Mouse (Mus musculus): Measurements from ENCODE around the gene Gm5157. TPM values are rescaled to one million over a fixed set of nuclear protein-coding genes. Genes with fewer than 3 reads are reported as not detected.
"Not testable (repeated sequence)": the region's sequence is repeated elsewhere in the genome, so short reads cannot be mapped to it uniquely, and the experiment has no call there.

Gene Gm5157
- polyA plus RNA-seq (2014; fragmentation: Nextera tagmentation; extraction: Ambion mirVana), result not detected in 2 replicates

DNA sequence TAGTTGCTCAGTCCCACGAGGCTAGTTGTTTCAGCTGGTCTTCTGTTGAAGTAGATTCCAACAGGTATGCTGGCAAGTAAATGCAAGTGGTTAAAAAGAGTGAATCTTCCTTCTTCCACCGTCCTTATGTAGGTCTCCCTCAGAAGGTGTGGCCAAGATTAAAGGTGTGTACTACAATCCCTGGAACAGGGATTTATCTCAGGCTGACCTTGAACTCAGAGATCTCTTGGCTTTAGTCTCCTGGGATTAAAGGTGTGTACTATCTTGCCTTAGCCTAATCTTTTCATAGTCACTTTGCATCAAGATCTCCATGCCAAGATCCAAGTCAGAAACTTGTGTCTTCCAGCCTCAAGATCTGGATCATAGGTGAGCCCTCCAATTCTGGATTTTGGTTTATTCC is at the start of gene Gm5157:
Gm5157 (minus strand) TSS at position 101 of the 400 bp plus-strand sequence.
- not testable (repeated sequence) for H3K4me3 ChIP-seq (ENCODE audit: low read depth, low read length); H3K4me1 ChIP-seq (ENCODE audit: insufficient read depth); H3K27ac ChIP-seq (ENCODE audit: low read depth); H3K9ac ChIP-seq; H3K9me3 ChIP-seq (ENCODE audit: low read depth, low read length); H3K4me2 ChIP-seq; H3K36me3 ChIP-seq (ENCODE audit: insufficient read depth); DNase-seq; ATAC-seq (ENCODE audit: insufficient read depth); H3K27me3 ChIP-seq (ENCODE audit: insufficient read depth, low read length)
- WGBS, result 45% methylated on average over 1 of the region's 2 CpGs

DNA sequence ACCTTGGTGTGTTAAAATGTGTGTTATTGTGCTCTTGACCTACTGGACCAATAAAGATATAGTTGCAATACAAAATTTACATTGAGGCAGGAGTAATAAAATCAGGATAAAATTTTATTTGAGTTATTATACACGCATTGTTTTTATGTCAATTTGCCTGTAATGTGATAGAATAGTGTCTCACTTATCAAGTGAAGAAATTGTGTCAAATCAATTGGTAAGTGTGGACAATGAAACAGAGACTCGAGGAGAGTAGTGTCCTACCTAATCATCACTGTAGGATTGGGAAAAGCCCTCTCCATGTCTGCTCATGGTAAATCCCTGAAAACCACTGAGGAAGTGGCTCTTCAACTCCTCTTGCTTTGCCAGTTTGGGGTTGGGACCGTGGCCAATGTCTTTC is 28.3 kb downstream of the Gm5157 start, which contains the start of gene Vmn1r123:
Vmn1r123 (plus strand) TSS at position 301 of the 400 bp plus-strand sequence.
- WGBS, result 36% methylated on average over 1 of the region's 3 CpGs
- not testable (repeated sequence) for DNase-seq; H3K9me3 ChIP-seq (ENCODE audit: low read depth, low read length); H3K4me1 ChIP-seq (ENCODE audit: insufficient read depth); H3K4me2 ChIP-seq; ATAC-seq (ENCODE audit: insufficient read depth); H3K4me3 ChIP-seq (ENCODE audit: low read depth, low read length); H3K27me3 ChIP-seq (ENCODE audit: insufficient read depth, low read length); H3K36me3 ChIP-seq (ENCODE audit: insufficient read depth); H3K27ac ChIP-seq (ENCODE audit: low read depth); H3K9ac ChIP-seq

Other genes starting within 250 kb of the Gm5157 start
- gene Vmn1r119, start 178.0 kb downstream of the Gm5157 start, polyA plus RNA-seq (2014; fragmentation: Nextera tagmentation; extraction: Ambion mirVana), result not detected in 2 replicates
- not detected in 2 replicates for gene Vmn1r120, start 136.6 kb downstream of the Gm5157 start, polyA plus RNA-seq (2014; fragmentation: Nextera tagmentation; extraction: Ambion mirVana)
- not detected in 2 replicates for gene Vmn1r121, start 91.9 kb downstream of the Gm5157 start, polyA plus RNA-seq (2014; fragmentation: Nextera tagmentation; extraction: Ambion mirVana)
- gene Vmn1r122, start 56.3 kb downstream of the Gm5157 start, polyA plus RNA-seq (2014; fragmentation: Nextera tagmentation; extraction: Ambion mirVana), result not detected in 2 replicates
- not detected in 2 replicates for gene Vmn1r123, start 28.2 kb downstream of the Gm5157 start, polyA plus RNA-seq (2014; fragmentation: Nextera tagmentation; extraction: Ambion mirVana)
- gene Vmn1r124, start 70.2 kb upstream of the Gm5157 start, polyA plus RNA-seq (2014; fragmentation: Nextera tagmentation; extraction: Ambion mirVana), result not detected in 2 replicates
- not detected in 2 replicates for gene Vmn1r125, start 81.8 kb upstream of the Gm5157 start, polyA plus RNA-seq (2014; fragmentation: Nextera tagmentation; extraction: Ambion mirVana)
- gene Vmn1r126, start 111.0 kb upstream of the Gm5157 start, polyA plus RNA-seq (2014; fragmentation: Nextera tagmentation; extraction: Ambion mirVana), result not detected in 2 replicates
- gene Vmn1r127, start 129.4 kb upstream of the Gm5157 start, polyA plus RNA-seq (2014; fragmentation: Nextera tagmentation; extraction: Ambion mirVana), result not detected in 2 replicates
- gene Vmn1r128, start 158.9 kb upstream of the Gm5157 start, polyA plus RNA-seq (2014; fragmentation: Nextera tagmentation; extraction: Ambion mirVana), result not detected in 2 replicates
- gene Vmn1r129, start 170.9 kb upstream of the Gm5157 start, polyA plus RNA-seq (2014; fragmentation: Nextera tagmentation; extraction: Ambion mirVana), result not detected in 2 replicates
- gene Gm6882, start 242.3 kb upstream of the Gm5157 start, polyA plus RNA-seq (2014; fragmentation: Nextera tagmentation; extraction: Ambion mirVana), result not detected in 2 replicates

Data from lung, embryonic 14.5 days (tissue).